Mouse (Mus musculus) gastrocnemius, postnatal 14 days (tissue): ENCODE data around the gene Gm10521. TPM values are rescaled to one million over a fixed set of nuclear protein-coding genes. Genes with fewer than 3 reads are reported as not detected.

Source experiments
- DNase-seq: peaks from one replicate; pipeline ENCODE4 v3.0.0; 2021; ENCODE audit warnings: mixed read lengths
- intact Hi-C: fragments of 180-260 bp; cut with DNase I; formaldehyde crosslinking; loops from one replicate; pipeline ENCODE4 v1.15.1; 2025; ENCODE audit warnings: low total_unique reads
- total RNA-seq, 2 experiments: library from RNA; stranded (reverse); gene quantifications; 2 replicates each; pipeline ENCODE4 v1.2.3; 2021

The Gm10521 gene
- total RNA-seq, 2 experiments from 2014 or later, result 0.13 TPM; not detected in 1

GRCm38 (mm10) chr1:171940626-171941025, 45.2 kb downstream of the Gm10521 start:
- intact Hi-C loops, result no loop called here
- no peak for DNase-seq

DNA sequence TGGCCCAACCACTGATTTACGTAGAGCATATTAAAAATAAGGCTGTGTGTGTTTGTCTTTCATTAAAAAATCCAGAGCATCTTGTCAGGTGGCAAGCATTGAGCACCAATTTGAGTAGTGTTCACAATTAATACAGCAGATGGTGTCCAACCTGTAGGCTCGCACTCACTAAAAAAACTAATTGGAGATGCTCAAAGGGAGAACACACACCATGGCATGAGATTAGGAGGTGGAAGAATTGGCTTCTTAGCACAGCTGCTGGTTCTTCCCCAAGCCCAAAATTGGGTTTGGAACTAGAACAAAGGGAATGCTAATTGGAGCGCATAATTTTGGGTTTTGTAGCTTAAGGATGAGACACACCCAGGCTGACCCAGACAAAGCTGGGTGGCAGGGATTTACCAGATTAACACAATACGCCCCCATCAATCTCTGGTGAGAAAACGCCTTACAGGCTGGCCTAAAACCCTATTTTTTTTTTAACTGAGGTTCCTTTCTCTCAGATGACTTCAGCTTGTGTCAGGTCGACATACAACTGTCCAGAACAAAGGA, 51.1 kb downstream of the Gm10521 start:
- DNase-seq, result no peak
- intact Hi-C loops, result no loop called here

Other genes starting within 250 kb of the Gm10521 start
- gene Slamf7, start 242.6 kb upstream of the Gm10521 start, total RNA-seq, result not detected
- 1 to 10 TPM in 1 of 2 experiments, under 1 TPM in 1; 0.75 to 1.1 TPM for gene Cd48, start 213.7 kb upstream of the Gm10521 start, total RNA-seq
- not detected for gene Slamf1, start 128.5 kb upstream of the Gm10521 start, total RNA-seq
- gene Cd84, start 56.0 kb upstream of the Gm10521 start, total RNA-seq, result 1 to 10 TPM; 1.1 to 1.4 TPM
- under 1 TPM in 1 of 2 experiments, not detected in 1; 0.09 TPM for gene Slamf6, start 21.9 kb downstream of the Gm10521 start, total RNA-seq
- 1 to 10 TPM; 1.9 to 2.6 TPM for gene Vangl2, start 132.8 kb downstream of the Gm10521 start, total RNA-seq
- gene Nhlh1, start 161.9 kb downstream of the Gm10521 start, total RNA-seq, result not detected
- gene Copa, start 186.9 kb downstream of the Gm10521 start, total RNA-seq, result 10 to 100 TPM; 80.8 to 80.9 TPM
- 10 to 100 TPM; 33.6 to 34.5 TPM for gene Ncstn, start 187.1 kb downstream of the Gm10521 start, total RNA-seq
- 10 to 100 TPM; 88.5 to 95.2 TPM for gene Pex19, start 231.1 kb downstream of the Gm10521 start, total RNA-seq